Mouse (Mus musculus) kidney, embryonic 14.5 days (tissue): Measurements from ENCODE around the gene Ugt1a7c. TPM values are rescaled to one million over a fixed set of nuclear protein-coding genes. Genes with fewer than 3 reads are reported as not detected.

ENCODE experiments used
- ATAC-seq: fragments of 200-750 bp; cut with Nextera tagmentation; 2 replicates; pipeline ENCODE4 v1.8.0; 2017; ENCODE audit warnings: moderate number of reproducible peaks, mild to moderate bottlenecking, moderate TSS enrichment, moderate library complexity; ENCODE audit not compliant: low FRiP score, low TSS enrichment
- H3K27ac ChIP-seq: fragments of 300-500 bp; sonication (generic); 2 replicates; pipeline ENCODE4 v1.5.1; 2014; ENCODE audit warnings: low read depth, mild to moderate bottlenecking, low read length, moderate library complexity, mixed read lengths
- H3K27me3 ChIP-seq: fragments of 300-500 bp; sonication (generic); 2 replicates; pipeline ENCODE4 v1.6.1; 2014; ENCODE audit warnings: mild to moderate bottlenecking, low read length; ENCODE audit not compliant: control insufficient read depth, insufficient read depth
- H3K36me3 ChIP-seq: fragments of 300-500 bp; sonication (generic); 2 replicates; pipeline ENCODE4 v1.6.1; 2014; ENCODE audit warnings: low read length, mixed read lengths; ENCODE audit not compliant: control insufficient read depth, insufficient read depth
- H3K4me1 ChIP-seq: fragments of 300-500 bp; sonication (generic); 2 replicates; pipeline ENCODE4 v1.6.1; 2014; ENCODE audit warnings: low read length, mixed read lengths; ENCODE audit not compliant: control insufficient read depth, insufficient read depth
- H3K4me2 ChIP-seq: fragments of 300-500 bp; sonication (generic); replicated peaks from 2 replicates; pipeline ENCODE4 v1.6.1; 2014; ENCODE audit warnings: low read depth, mild to moderate bottlenecking, low read length
- H3K4me3 ChIP-seq: fragments of 300-500 bp; sonication (generic); 2 replicates; pipeline ENCODE4 v1.5.1; 2014; ENCODE audit warnings: mild to moderate bottlenecking, low read length
- H3K9ac ChIP-seq: fragments of 300-500 bp; sonication (generic); 2 replicates; pipeline ENCODE4 v1.6.1; 2014; ENCODE audit warnings: low read depth, mild to moderate bottlenecking, low read length, moderate library complexity
- H3K9me3 ChIP-seq: fragments of 300-500 bp; sonication (generic); 2 replicates; pipeline ENCODE4 v1.6.1; 2016; ENCODE audit warnings: low read length; ENCODE audit not compliant: control insufficient read depth
- WGBS: fragments of 180-500 bp; shearing (Covaris S2); extraction: QIAGEN DNeasy Blood & Tissue Kit; methylation state at CpG from one replicate; pipeline ENCODE4 v1.1.7; 2014; 5-methylcytosine and 5-hydroxymethylcytosine counted together
- polyA plus RNA-seq: library from polyadenylated mRNA; unstranded; fragments of >200 nt; fragmentation: Nextera tagmentation; extraction: Ambion mirVana; gene quantifications from 2 replicates; pipeline ENCODE4 v1.2.1, GENCODE M21; 2014

The Ugt1a7c gene
- polyA plus RNA-seq, 1 experiment from 2014 or later = 6.1 TPM

GRCm38 (mm10) chr1:88214462-88214952 lies 119.6 kb downstream of the Ugt1a7c start:
- Histone ChIP-seq H3K27me3 (no peaks in the 10 kb centered on the region), H3K9ac (no peak overlapping the region), H3K27ac (no peak overlapping the region), H3K36me3 (no peaks in the 10 kb centered on the region), H3K4me1 (no peaks in the 10 kb centered on the region), H3K4me3 (no peak overlapping the region), H3K4me2 (no peak overlapping the region), H3K9me3 (peaks cover 60% of the 10 kb centered on the region)
- 83% methylated on average over 2 of the region's 2 CpGs for WGBS
- ATAC-seq = no peak

DNA sequence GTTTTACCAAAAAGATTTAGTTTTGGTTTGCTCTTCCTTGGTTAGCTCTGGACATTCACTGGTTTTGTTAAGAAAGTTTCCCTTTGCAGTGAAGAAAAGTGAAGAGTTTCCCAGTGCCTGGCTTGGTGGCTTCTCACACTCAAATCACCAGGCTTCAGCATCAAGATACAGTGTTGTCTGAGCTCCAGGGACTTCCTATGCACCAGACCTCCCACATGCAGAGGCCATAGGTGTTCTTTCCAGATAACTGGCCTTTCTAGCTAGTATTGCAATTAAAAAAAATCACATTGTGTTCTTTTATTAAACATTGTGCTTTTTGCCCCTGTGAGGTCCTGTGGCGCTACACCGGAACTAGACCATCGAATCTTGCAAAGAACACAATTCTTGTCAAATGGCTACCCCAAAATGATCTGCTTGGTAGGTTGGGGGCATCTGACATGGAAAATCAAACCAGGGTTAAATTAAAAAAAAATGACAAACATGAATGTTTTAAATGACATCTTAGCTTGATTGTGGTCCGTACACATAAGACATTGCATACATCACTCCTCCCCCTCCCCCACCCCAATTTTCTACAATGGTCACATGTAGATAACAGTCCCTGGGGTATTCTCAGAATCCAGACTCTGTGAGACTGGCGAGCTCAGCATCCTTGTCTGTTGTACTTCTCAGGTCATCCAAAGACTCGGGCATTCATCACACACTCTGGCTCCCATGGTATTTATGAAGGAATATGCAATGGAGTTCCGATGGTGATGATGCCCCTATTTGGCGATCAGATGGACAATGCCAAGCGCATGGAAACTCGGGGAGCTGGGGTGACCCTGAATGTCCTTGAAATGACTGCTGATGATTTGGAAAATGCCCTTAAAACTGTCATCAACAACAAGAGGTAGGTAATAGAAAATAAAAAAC lies 120.9 kb downstream of the Ugt1a7c start:
- H3K27ac ChIP-seq = no peak overlapping the region
- no peaks in the 10 kb centered on the region for H3K4me1 ChIP-seq
- WGBS = 73% methylated on average over 10 of the region's 10 CpGs
- no peak overlapping the region for H3K9ac ChIP-seq
- no peak overlapping the region for H3K4me3 ChIP-seq
- peaks cover 60% of the 10 kb centered on the region for H3K9me3 ChIP-seq
- ATAC-seq = no peak
- no peaks in the 10 kb centered on the region for H3K36me3 ChIP-seq
- no peak overlapping the region for H3K4me2 ChIP-seq
- no peaks in the 10 kb centered on the region for H3K27me3 ChIP-seq

GRCm38 (mm10) chr1:88216551-88216950 lies 121.7 kb downstream of the Ugt1a7c start:
- WGBS = 60% methylated on average over 2 of the region's 2 CpGs
- H3K9me3 ChIP-seq = peaks cover 57% of the 10 kb centered on the region

GRCm38 (mm10) chr1:88217144-88217543 lies 122.3 kb downstream of the Ugt1a7c start:
- H3K9ac ChIP-seq = no peak overlapping the region
- H3K36me3 ChIP-seq = no peaks in the 10 kb centered on the region
- no peaks in the 10 kb centered on the region for H3K4me1 ChIP-seq
- no peak overlapping the region for H3K4me3 ChIP-seq
- H3K27ac ChIP-seq = no peak overlapping the region
- no peaks in the 10 kb centered on the region for H3K27me3 ChIP-seq
- no peak for ATAC-seq
- no peak overlapping the region for H3K4me2 ChIP-seq
- 59% methylated on average over 2 of the region's 2 CpGs for WGBS
- H3K9me3 ChIP-seq = peaks cover 53% of the 10 kb centered on the region

More at GRCm38 (mm10) chr1:88216551-88216950, 121.7 kb downstream of the Ugt1a7c start:
- H3K36me3 ChIP-seq = no peaks in the 10 kb centered on the region
- ATAC-seq = no peak
- H3K9ac ChIP-seq = no peak overlapping the region
- no peaks in the 10 kb centered on the region for H3K27me3 ChIP-seq
- H3K27ac ChIP-seq = no peak overlapping the region
- H3K4me1 ChIP-seq = no peaks in the 10 kb centered on the region
- no peak overlapping the region for H3K4me2 ChIP-seq
- H3K4me3 ChIP-seq = no peak overlapping the region

DNA sequence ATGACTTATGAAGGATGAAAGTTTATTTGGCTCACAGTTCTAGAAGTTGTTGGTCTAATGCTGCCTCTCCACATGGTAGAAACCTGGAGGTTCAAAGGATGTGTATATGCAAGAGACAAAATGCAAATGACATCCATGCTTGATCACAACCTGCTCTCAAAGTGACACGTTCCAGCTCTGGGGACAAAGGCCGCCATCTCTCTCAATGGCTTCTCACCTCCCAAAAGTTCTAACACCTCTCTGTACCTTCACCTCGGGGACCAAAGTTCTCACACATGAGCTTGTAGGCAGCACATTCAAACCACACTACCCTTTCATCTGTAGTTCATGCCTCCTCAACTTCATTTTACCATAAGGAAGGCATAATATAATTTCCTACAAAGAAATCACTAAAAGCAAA lies 122.7 kb downstream of the Ugt1a7c start:
- H3K36me3 ChIP-seq = no peaks in the 10 kb centered on the region
- no peak overlapping the region for H3K9ac ChIP-seq
- no peak overlapping the region for H3K4me2 ChIP-seq
- peaks cover 51% of the 10 kb centered on the region for H3K9me3 ChIP-seq
- H3K4me1 ChIP-seq = no peaks in the 10 kb centered on the region
- H3K27me3 ChIP-seq = no peaks in the 10 kb centered on the region
- no peak for ATAC-seq
- 41% methylated on average over 3 of the region's 3 CpGs for WGBS
- no peak overlapping the region for H3K27ac ChIP-seq
- H3K4me3 ChIP-seq = no peak overlapping the region

DNA sequence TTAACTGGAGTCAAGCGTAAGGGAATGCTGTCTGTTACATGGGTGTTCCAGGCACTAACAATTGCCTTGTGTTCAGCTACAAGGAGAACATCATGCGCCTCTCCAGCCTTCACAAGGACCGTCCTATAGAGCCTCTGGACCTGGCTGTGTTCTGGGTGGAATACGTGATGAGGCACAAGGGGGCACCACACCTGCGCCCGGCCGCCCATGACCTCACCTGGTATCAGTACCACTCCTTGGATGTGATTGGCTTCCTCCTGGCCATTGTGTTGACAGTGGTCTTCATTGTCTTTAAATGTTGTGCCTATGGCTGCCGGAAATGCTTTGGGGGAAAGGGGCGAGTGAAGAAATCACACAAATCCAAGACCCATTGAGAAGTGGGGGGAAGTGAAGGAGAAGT lies 123.2 kb downstream of the Ugt1a7c start:
- 75% methylated on average over 9 of the region's 9 CpGs for WGBS

GRCm38 (mm10) chr1:88218591-88218990 lies 123.7 kb downstream of the Ugt1a7c start:
- Histone ChIP-seq H3K36me3 (no peaks in the 10 kb centered on the region), H3K9me3 (peaks cover 40% of the 10 kb centered on the region), H3K27ac (no peak overlapping the region), H3K4me1 (no peaks in the 10 kb centered on the region), H3K4me2 (no peak overlapping the region), H3K9ac (no peak overlapping the region), H3K4me3 (no peak overlapping the region), H3K27me3 (no peaks in the 10 kb centered on the region)
- no peak for ATAC-seq
- 55% methylated on average over 4 of the region's 4 CpGs for WGBS

More for the DNA sequence above, 123.2 kb downstream of the Ugt1a7c start:
- Histone ChIP-seq H3K4me3 (no peak overlapping the region), H3K4me2 (no peak overlapping the region), H3K9me3 (peaks cover 46% of the 10 kb centered on the region), H3K4me1 (no peaks in the 10 kb centered on the region), H3K9ac (no peak overlapping the region), H3K36me3 (no peaks in the 10 kb centered on the region), H3K27ac (no peak overlapping the region), H3K27me3 (no peaks in the 10 kb centered on the region)
- no peak for ATAC-seq

DNA sequence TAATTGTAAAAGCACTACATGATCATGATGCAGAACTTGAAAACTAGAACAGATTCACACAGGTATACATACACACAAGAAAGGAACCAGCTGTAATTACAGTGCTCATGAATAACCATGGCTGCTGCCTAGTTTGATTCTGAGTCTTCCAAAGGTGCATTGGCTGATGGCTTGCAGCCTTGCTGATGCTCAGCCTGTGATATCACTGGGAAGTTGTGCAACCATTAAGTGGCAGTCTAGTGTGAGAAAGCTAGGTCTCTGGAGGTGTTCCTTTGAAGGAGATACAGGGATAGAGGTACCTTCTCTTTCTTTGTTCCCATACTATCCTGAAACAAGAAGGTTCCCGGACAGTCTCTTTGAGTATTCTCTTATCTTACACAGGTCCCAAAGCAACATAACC lies 124.2 kb downstream of the Ugt1a7c start:
- no peaks in the 10 kb centered on the region for H3K27me3 ChIP-seq
- ATAC-seq = no peak
- no peak overlapping the region for H3K4me2 ChIP-seq
- no peaks in the 10 kb centered on the region for H3K36me3 ChIP-seq
- WGBS = 23% methylated on average over 1 of the region's 1 CpGs
- peaks cover 36% of the 10 kb centered on the region for H3K9me3 ChIP-seq
- no peak overlapping the region for H3K4me3 ChIP-seq
- no peak overlapping the region for H3K9ac ChIP-seq
- H3K27ac ChIP-seq = no peak overlapping the region
- no peaks in the 10 kb centered on the region for H3K4me1 ChIP-seq

GRCm38 (mm10) chr1:88220336-88220735 lies 125.5 kb downstream of the Ugt1a7c start:
- no peak overlapping the region for H3K4me2 ChIP-seq
- H3K9ac ChIP-seq = no peak overlapping the region
- ATAC-seq = no peak
- no peaks in the 10 kb centered on the region for H3K27me3 ChIP-seq
- no peak overlapping the region for H3K4me3 ChIP-seq
- H3K4me1 ChIP-seq = no peaks in the 10 kb centered on the region
- H3K9me3 ChIP-seq = peaks cover 26% of the 10 kb centered on the region
- H3K27ac ChIP-seq = no peak overlapping the region
- no peaks in the 10 kb centered on the region for H3K36me3 ChIP-seq
